Mouse (Mus musculus): Measurements from ENCODE around the gene Ugt1a7c.

DNA sequence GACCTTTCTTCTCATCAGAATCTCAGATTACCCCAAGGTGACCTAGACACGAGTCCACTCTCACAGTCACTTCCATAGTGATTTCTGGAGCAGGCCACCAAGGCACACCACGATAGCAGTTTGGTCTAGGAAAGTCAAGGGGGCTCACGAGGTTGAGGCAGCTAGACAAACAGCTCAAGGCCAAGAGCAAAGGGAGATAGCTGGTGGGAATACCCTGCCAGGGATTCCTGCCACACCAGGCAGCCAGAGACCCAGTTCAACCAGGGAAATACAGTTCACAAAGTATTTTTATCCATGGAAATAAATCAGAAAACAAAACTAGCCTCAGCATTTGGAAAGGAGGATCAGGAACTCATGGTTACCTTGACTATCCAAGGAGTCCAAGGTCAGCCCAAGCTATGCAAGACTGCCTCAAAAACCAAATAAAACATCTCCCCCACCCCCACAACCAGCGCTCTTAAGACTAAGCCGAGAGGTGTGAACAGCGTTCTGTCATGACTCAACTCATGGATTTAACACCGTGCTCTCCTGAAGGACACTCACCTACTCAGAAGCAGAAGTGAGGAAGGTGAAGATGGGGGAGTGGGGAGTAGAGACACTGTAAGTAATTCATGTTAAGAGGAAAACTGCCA is 169.5 kb downstream of the Ugt1a7c start:
- TF ChIP-seq CTCF (IDR thresholded peaks at IDR 0.05; ENCODE audit: insufficient read depth, low read depth, low read length) (no peak), POLR2A (IDR thresholded peaks at IDR 0.05; ENCODE audit: insufficient read depth, low read depth, low read length) (no peak)
